Comparison of ENCODE assay signal across 8 mouse cellular contexts in genomic region chr3:116424973-116425284, GRCm38 (mm10). TPM values are rescaled to one million over a fixed set of nuclear protein-coding genes. Genes with fewer than 3 reads are reported as not detected.
DNase-seq lines count a peak whose midpoint lies in the region; ATAC-seq lines count a peak whose summit lies in the region.

No protein-coding gene starts in this region.

- WGBS in embryonic facial prominence, embryonic 11.5 days, result 0% methylated on average over 11 of the region's 11 CpGs
- WGBS in limb, embryonic 11.5 days, result under 1% methylated on average over 11 of the region's 11 CpGs
- under 1% methylated on average over 11 of the region's 11 CpGs for WGBS in midbrain, embryonic 14.5 days

- peaks cover 3% of the 10 kb centered on the region; the same call in 1 of the 2 replicates for H3K4me1 ChIP-seq in embryonic facial prominence, embryonic 11.5 days (ENCODE audit: control insufficient read depth, insufficient read depth, low read length)
- H3K4me1 ChIP-seq in limb, embryonic 11.5 days (ENCODE audit: control insufficient read depth, insufficient read depth, low read length), result peaks cover 5% of the 10 kb centered on the region
- peaks cover 17% of the 10 kb centered on the region for H3K4me1 ChIP-seq in midbrain, embryonic 14.5 days (ENCODE audit: control insufficient read depth, insufficient read depth, low read length)

- H3K27ac ChIP-seq in embryonic facial prominence, embryonic 11.5 days (replicated peaks; ENCODE audit: low read depth, low read length), result peak overlapping the region; percentile 91
- peak overlapping the region; percentile 76 for H3K27ac ChIP-seq in limb, embryonic 11.5 days (replicated peaks; ENCODE audit: low read depth, low read length)
- H3K27ac ChIP-seq in midbrain, embryonic 14.5 days (replicated peaks; ENCODE audit: low read depth, low read length), result peak overlapping the region; percentile 86

- no peaks in the 10 kb centered on the region for H3K27me3 ChIP-seq in embryonic facial prominence, embryonic 11.5 days (ENCODE audit: control insufficient read depth, insufficient read depth, low read length)
- no peaks in the 10 kb centered on the region for H3K27me3 ChIP-seq in limb, embryonic 11.5 days (ENCODE audit: control insufficient read depth, insufficient read depth, low read length)
- no peaks in the 10 kb centered on the region for H3K27me3 ChIP-seq in midbrain, embryonic 14.5 days (ENCODE audit: control insufficient read depth, insufficient read depth, low read length)

- peak; percentile 43 for DNase-seq in urinary bladder, adult 2 months (ENCODE audit: low spot score)
- no peak for DNase-seq in urinary bladder, postnatal 10 days (ENCODE audit: low spot score)
- DNase-seq in embryonic facial prominence, embryonic 11.5 days (ENCODE audit: low spot score), result peak; percentile 95
- peak; percentile 99 for DNase-seq in heart, adult 11 months
- DNase-seq in kidney, adult 18-20 months, result peak; percentile 83
- DNase-seq in limb, embryonic 11.5 days (ENCODE audit: low spot score), result peak; percentile 90
- DNase-seq in midbrain, embryonic 14.5 days, result peak; percentile 93
- DNase-seq in spleen, adult 18-20 months, result peak; percentile 67 to 75

- H3K4me3 ChIP-seq in embryonic facial prominence, embryonic 11.5 days (ENCODE audit: low read depth, low read length), result peak overlapping the region; percentile 93
- H3K4me3 ChIP-seq in limb, embryonic 11.5 days (ENCODE audit: low read depth, low read length), result peak overlapping the region; percentile 90
- peak overlapping the region; percentile 97 for H3K4me3 ChIP-seq in midbrain, embryonic 14.5 days (replicated peaks; ENCODE audit: low read depth, low read length)

- peak overlapping the region; percentile 74 for H3K4me2 ChIP-seq in embryonic facial prominence, embryonic 11.5 days (ENCODE audit: low read depth, low read length)
- H3K4me2 ChIP-seq in limb, embryonic 11.5 days (ENCODE audit: low read depth, severe bottlenecking), result peak overlapping the region; percentile 58
- H3K4me2 ChIP-seq in midbrain, embryonic 14.5 days (ENCODE audit: low read length), result peak overlapping the region; percentile 98

- peak; percentile 49 for ATAC-seq in embryonic facial prominence, embryonic 11.5 days (replicated peaks; ENCODE audit: insufficient number of reproducible peaks, low FRiP score, low TSS enrichment, low read depth)
- ATAC-seq in limb, embryonic 11.5 days (ENCODE audit: insufficient number of reproducible peaks, low FRiP score, low TSS enrichment, low read depth), result peak; percentile 71; the same call in 1 of the 2 replicates
- peak; percentile 25 for ATAC-seq in midbrain, embryonic 14.5 days (ENCODE audit: low FRiP score, low TSS enrichment)

- H3K36me3 ChIP-seq in embryonic facial prominence, embryonic 11.5 days (replicated peaks; ENCODE audit: control insufficient read depth, insufficient read depth, low read depth, low read length), result no peaks in the 10 kb centered on the region
- H3K36me3 ChIP-seq in limb, embryonic 11.5 days (ENCODE audit: control insufficient read depth, insufficient read depth, low read length), result no peaks in the 10 kb centered on the region
- H3K36me3 ChIP-seq in midbrain, embryonic 14.5 days (ENCODE audit: control insufficient read depth, insufficient read depth, low read length), result no peaks in the 10 kb centered on the region

- no peaks in the 10 kb centered on the region for H3K9me3 ChIP-seq in embryonic facial prominence, embryonic 11.5 days (replicated peaks; ENCODE audit: control insufficient read depth, low read length)
- no peaks in the 10 kb centered on the region for H3K9me3 ChIP-seq in limb, embryonic 11.5 days (ENCODE audit: control insufficient read depth, low read length)
- H3K9me3 ChIP-seq in midbrain, embryonic 14.5 days (ENCODE audit: control insufficient read depth, low read length), result no peaks in the 10 kb centered on the region

- peak overlapping the region; percentile 91 for H3K9ac ChIP-seq in embryonic facial prominence, embryonic 11.5 days (replicated peaks; ENCODE audit: low read length)
- H3K9ac ChIP-seq in limb, embryonic 11.5 days (ENCODE audit: low read length), result peak overlapping the region; percentile 79
- peak overlapping the region; percentile 89 for H3K9ac ChIP-seq in midbrain, embryonic 14.5 days (replicated peaks; ENCODE audit: low read length)

RNA-seq across cellular contexts. Expression of gene Cdc14a, which starts 1.1 kb away (rescaled TPM):
- 6.3 and 6.6 TPM in 2 replicates for polyA plus RNA-seq in urinary bladder, adult 2 months (2012; rRNA removed)
- polyA plus RNA-seq in embryonic facial prominence, embryonic 11.5 days (2014; fragmentation: Nextera tagmentation; extraction: Ambion mirVana), result 15.3 and 15.7 TPM in 2 replicates
- polyA plus RNA-seq in limb, embryonic 11.5 days (2014; fragmentation: Nextera tagmentation; extraction: Ambion mirVana), result 11.6 and 12.7 TPM in 2 replicates
- polyA plus RNA-seq in midbrain, embryonic 14.5 days (2014; fragmentation: Nextera tagmentation; extraction: Ambion mirVana), result 3.5 and 6.2 TPM in 2 replicates
